Mouse (Mus musculus) liver, embryonic 12.5 days (tissue): ENCODE data around the gene Amigo1. TPM values are rescaled to one million over a fixed set of nuclear protein-coding genes. Genes with fewer than 3 reads are reported as not detected.
A peak's percentile ranks its signal among the peaks of the same experiment; 100 is the strongest.

ENCODE experiments used
- ATAC-seq: fragments of 200-750 bp; cut with Nextera tagmentation; 2 replicates; pipeline ENCODE4 v1.8.0; 2017; ENCODE audit warnings: moderate number of reproducible peaks, mild to moderate bottlenecking, moderate library complexity
- H3K27ac ChIP-seq: fragments of 300-500 bp; sonication (generic); 2 replicates; pipeline ENCODE4 v1.5.1; 2016; ENCODE audit warnings: mild to moderate bottlenecking
- H3K27me3 ChIP-seq: fragments of 300-500 bp; sonication (generic); replicated peaks from 2 replicates; pipeline ENCODE4 v1.6.1; 2016; ENCODE audit warnings: mild to moderate bottlenecking, moderate library complexity
- H3K36me3 ChIP-seq: fragments of 300-500 bp; sonication (generic); 2 replicates; pipeline ENCODE4 v1.6.1; 2016; ENCODE audit warnings: mild to moderate bottlenecking, moderate library complexity
- H3K4me1 ChIP-seq: fragments of 300-500 bp; sonication (generic); 2 replicates; pipeline ENCODE4 v1.6.1; 2016
- H3K4me2 ChIP-seq: fragments of 300-500 bp; sonication (generic); 2 replicates; pipeline ENCODE4 v1.6.1; 2016; ENCODE audit warnings: mild to moderate bottlenecking, moderate library complexity
- H3K4me3 ChIP-seq: fragments of 300-500 bp; sonication (generic); 2 replicates; pipeline ENCODE4 v1.5.1; 2016; ENCODE audit warnings: mild to moderate bottlenecking, moderate library complexity
- H3K9ac ChIP-seq: fragments of 300-500 bp; sonication (generic); 2 replicates; pipeline ENCODE4 v1.6.1; 2016; ENCODE audit warnings: mild to moderate bottlenecking, moderate library complexity
- H3K9me3 ChIP-seq: fragments of 300-500 bp; sonication (generic); replicated peaks from 2 replicates; pipeline ENCODE4 v1.6.1; 2016; ENCODE audit warnings: mild to moderate bottlenecking, moderate library complexity
- WGBS: fragments of 180-500 bp; shearing (Covaris S2); methylation state at CpG from one replicate; pipeline ENCODE4 v1.1.7; 2016; ENCODE audit not compliant: insufficient replicate concordance; 5-methylcytosine and 5-hydroxymethylcytosine counted together
- polyA plus RNA-seq: library from polyadenylated mRNA; unstranded; fragments of >200 nt; fragmentation: Nextera tagmentation; extraction: Ambion mirVana; gene quantifications from 2 replicates; pipeline ENCODE4 v1.2.1, GENCODE M21; 2016

Amigo1 gene
- polyA plus RNA-seq, 1 experiment from 2014 or later = 1.1 TPM

DNA sequence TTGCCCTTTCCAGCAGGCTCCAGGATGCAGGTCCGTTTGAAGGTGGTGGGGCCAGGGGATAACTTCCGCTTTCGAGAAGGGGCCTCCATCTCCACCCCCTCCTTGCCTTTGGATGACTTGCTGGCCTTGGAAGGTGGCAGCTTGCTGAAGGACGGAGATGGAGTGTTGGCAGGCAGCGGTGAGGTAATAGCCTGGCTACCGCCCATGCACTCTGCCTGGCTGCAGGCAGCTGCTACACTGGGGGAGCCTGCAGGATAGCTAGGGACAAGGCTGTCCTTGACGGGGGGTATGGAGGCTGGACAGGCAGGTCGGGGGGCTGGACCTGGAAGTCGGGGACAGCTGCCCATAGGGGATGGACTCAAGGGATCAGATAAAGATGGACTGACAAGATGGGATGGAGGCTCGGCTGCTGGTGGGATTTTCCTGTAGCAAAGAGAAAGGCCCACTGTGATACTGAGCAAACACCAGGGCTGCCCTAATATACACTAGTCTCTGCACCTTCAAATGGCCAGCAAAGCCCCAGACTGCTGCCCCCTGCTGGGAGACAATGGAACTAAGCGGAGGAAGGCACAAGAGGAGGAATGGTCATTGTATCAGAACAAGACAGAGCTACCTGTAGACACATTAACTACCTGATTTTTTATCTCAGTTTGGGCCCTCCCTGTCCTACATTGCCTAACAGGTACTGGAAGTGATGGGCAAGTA lies 17.6 kb downstream of the Amigo1 start:
- Histone ChIP-seq H3K4me3 (no peak overlapping the region), H3K27ac (no peak overlapping the region), H3K4me2 (no peak overlapping the region), H3K9ac (no peak overlapping the region), H3K36me3 (peaks cover 62% of the 10 kb centered on the region), H3K4me1 (peaks cover 46% of the 10 kb centered on the region), H3K27me3 (no peaks in the 10 kb centered on the region), H3K9me3 (no peaks in the 10 kb centered on the region)
- WGBS = 67% methylated on average over 11 of the region's 11 CpGs
- ATAC-seq = no peak

DNA sequence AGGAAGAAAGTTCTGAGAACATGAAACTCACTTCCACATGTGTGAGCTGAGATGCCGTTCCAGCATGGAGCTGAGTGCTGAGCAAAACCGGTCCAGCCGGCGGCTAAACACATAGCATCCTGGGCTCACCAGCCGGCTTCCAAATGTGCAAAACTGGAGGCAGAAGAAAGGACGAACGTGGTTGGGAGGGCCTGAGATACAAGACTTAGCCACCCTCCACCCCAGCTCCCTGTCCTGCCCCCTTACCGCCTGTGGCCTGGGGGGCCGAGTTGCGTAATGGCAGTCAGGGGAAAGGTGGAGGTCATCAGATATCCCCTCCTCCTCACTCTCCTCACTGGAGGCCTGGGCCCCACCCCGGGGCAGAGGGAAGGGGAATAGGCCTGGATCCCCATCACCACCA lies 18.3 kb downstream of the Amigo1 start:
- WGBS = 77% methylated on average over 11 of the region's 11 CpGs
- H3K4me3 ChIP-seq = no peak overlapping the region
- H3K27me3 ChIP-seq = no peaks in the 10 kb centered on the region
- H3K4me2 ChIP-seq = no peak overlapping the region
- H3K4me1 ChIP-seq = peaks cover 48% of the 10 kb centered on the region
- no peaks in the 10 kb centered on the region for H3K9me3 ChIP-seq
- no peak overlapping the region for H3K9ac ChIP-seq
- peaks cover 55% of the 10 kb centered on the region for H3K36me3 ChIP-seq
- no peak overlapping the region for H3K27ac ChIP-seq
- no peak for ATAC-seq

DNA sequence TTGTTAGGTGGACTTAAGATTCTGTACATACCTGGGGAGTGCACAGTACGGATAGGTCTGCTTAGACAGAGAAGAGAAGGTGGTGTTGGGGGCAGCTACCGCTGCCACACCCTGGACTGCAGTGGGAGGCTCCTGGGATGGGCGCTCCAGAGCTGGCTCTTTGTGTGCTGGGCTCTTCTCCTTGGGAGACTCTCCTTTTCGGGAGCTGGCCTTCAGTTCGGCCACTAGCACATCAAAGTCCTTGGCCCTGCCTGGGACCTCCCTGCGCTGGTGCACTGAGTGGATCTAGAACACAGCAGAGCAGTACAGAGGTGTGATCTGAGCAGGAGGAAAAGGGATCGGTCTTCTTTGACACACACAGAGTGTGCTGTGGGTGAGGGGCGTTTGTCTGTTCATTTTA lies 19.5 kb downstream of the Amigo1 start:
- H3K27ac ChIP-seq = no peak overlapping the region
- no peak overlapping the region for H3K4me3 ChIP-seq
- H3K4me1 ChIP-seq = peaks cover 46% of the 10 kb centered on the region
- WGBS = 84% methylated on average over 8 of the region's 8 CpGs
- no peak overlapping the region for H3K4me2 ChIP-seq
- H3K9ac ChIP-seq = no peak overlapping the region
- H3K36me3 ChIP-seq = peaks cover 55% of the 10 kb centered on the region
- no peak for ATAC-seq
- H3K9me3 ChIP-seq = no peaks in the 10 kb centered on the region
- H3K27me3 ChIP-seq = no peaks in the 10 kb centered on the region

DNA sequence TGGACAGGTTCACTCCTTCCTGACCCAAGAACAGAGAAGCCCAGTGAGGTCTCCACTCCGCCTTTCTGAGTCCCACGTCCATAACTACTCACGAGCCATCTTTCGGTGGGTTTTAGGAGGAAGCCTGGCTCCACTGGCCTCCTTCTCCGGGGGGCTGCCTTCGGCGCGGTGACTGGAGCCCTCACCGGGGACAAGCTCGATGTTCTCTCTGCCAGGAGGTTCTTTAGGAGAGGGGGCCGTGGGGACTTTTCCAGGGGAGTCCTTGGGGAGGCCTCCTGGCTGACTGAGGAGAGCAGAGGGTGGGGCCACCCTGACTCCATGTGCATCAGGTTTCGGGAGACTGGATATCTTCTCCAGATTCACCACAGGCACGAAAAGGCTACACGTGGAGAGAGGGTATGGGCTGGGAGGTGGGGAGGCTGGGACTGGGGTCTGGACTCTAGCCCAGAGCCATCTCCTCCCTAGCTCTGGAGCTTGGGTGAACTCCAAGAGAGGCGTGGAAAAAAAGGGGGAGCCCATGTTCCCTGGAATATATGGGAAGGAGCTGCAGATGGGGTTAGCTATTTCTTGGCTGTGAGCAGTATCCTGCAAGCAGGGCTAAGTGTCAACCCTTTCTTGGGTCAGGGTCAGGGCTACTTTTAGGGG lies 20.7 kb downstream of the Amigo1 start:
- WGBS = 84% methylated on average over 15 of the region's 15 CpGs
- Histone ChIP-seq H3K4me3 (no peak overlapping the region), H3K4me2 (no peak overlapping the region), H3K27ac (no peak overlapping the region), H3K36me3 (peaks cover 53% of the 10 kb centered on the region), H3K27me3 (0 out of 2 replicates have a peak, but pooled peaks cover 4% of the 10 kb centered on the region), H3K4me1 (peaks cover 42% of the 10 kb centered on the region), H3K9me3 (no peaks in the 10 kb centered on the region), H3K9ac (no peak overlapping the region)
- ATAC-seq = no peak

DNA sequence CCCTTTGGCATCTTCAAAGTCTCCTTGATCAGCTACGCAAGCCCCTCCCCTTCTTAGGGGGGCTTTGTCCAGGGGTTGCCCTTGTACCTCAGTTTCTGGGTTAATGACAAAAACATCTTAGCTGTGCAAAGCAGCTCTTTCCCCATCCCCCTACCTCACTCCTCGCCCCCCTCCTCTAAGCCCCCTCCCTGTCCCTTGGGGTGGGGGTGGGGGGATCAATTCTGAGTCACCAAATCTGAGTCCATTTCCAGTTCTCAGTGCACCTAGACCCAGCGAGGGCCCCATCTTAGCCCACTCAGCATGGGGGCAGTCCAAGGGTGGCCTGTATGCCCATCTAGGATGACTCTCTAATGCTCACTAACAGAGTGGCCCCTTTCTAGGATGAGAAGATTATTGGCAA lies 22.9 kb downstream of the Amigo1 start:
- Histone ChIP-seq H3K27me3 (peaks cover 11% of the 10 kb centered on the region; the same call in 1 of the 2 replicates), H3K27ac (no peak overlapping the region), H3K4me3 (0 out of 2 replicates have a peak overlapping the region, but pooled peaks have one; percentile 70), H3K4me2 (peak overlapping the region; percentile 97), H3K9ac (peak overlapping the region; percentile 76), H3K9me3 (no peaks in the 10 kb centered on the region), H3K36me3 (peaks cover 35% of the 10 kb centered on the region), H3K4me1 (peaks cover 32% of the 10 kb centered on the region)
- 77% methylated on average over 3 of the region's 3 CpGs for WGBS
- no peak for ATAC-seq

DNA sequence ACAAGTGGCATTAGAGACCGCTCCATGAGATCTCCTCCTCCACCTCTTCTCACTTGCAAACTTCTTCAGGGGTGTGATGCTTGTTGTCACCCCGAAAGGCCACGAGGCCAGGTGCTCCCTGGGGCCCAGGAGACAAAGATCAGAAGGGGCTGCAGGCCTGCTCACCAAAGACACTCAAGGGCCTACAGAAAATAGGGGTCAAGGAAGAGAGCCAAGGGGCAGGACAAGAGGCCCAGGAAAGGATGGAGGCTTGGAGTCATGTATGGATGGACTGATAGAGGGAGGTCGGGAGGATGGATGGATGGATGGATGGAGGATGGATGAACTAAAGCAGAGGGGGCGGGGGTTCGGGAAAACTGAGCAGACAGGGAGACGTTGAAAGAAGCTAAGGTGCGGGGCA lies 23.4 kb downstream of the Amigo1 start:
- peak overlapping the region; percentile 97 for H3K4me2 ChIP-seq
- 13% methylated on average over 8 of the region's 8 CpGs for WGBS

DNA sequence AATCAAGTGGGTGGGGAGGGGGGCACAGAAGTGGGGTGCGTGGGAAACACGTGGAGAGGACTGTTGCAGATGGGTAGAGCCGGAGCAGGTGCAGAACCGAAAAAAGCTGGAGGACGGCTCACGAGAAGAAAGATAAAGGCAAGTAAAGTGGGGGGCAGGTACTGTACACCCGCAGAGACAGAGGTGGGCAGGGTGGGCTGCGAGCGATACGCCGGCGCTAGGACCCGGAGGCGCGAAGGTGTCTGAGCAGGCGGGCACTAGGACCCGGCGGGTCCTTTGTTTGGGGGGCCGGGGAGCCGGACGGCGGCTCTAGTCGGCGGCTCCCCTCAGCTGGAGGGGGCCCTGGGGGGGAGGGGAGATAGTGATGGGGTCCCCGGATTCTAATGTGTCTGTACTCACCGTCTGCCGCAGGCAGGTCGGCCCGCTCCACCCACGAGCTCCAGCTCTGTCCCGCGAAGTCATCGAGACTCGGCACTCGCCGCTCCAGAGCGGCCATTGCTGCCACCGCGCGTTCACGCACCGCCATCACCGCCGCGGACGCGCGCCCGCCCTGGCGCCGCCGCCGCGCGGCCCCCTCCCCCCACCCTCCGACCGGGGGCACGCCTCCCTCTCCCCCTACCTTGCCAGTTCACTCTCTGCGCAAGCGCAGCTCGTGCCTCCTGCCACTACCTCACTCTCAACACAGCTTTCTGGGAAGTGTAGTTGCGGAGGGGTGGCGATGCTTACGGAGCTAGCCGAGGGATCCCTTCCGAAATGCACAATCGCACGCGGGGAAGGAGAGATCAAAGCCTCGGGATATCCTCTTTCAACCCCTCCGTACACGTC lies 24.0 kb downstream of the Amigo1 start:
- Histone ChIP-seq H3K9ac (peak overlapping the region; percentile 76), H3K36me3 (peaks cover 28% of the 10 kb centered on the region), H3K4me1 (peaks cover 25% of the 10 kb centered on the region), H3K4me3 (peak overlapping the region; percentile 70), H3K27me3 (peaks cover 20% of the 10 kb centered on the region), H3K4me2 (peak overlapping the region; percentile 97), H3K27ac (peak overlapping the region; percentile 71), H3K9me3 (no peaks in the 10 kb centered on the region)
- peak; percentile 93 for ATAC-seq
- WGBS = under 1% methylated on average over 66 of the region's 72 CpGs

More for the DNA sequence above, 23.4 kb downstream of the Amigo1 start:
- peaks cover 16% of the 10 kb centered on the region for H3K27me3 ChIP-seq
- peaks cover 28% of the 10 kb centered on the region for H3K4me1 ChIP-seq
- peak overlapping the region; percentile 70 for H3K4me3 ChIP-seq
- H3K36me3 ChIP-seq = peaks cover 33% of the 10 kb centered on the region
- no peak for ATAC-seq
- peak overlapping the region; percentile 76 for H3K9ac ChIP-seq
- 0 out of 2 replicates have a peak overlapping the region, but pooled peaks have one; percentile 71 for H3K27ac ChIP-seq
- no peaks in the 10 kb centered on the region for H3K9me3 ChIP-seq

DNA sequence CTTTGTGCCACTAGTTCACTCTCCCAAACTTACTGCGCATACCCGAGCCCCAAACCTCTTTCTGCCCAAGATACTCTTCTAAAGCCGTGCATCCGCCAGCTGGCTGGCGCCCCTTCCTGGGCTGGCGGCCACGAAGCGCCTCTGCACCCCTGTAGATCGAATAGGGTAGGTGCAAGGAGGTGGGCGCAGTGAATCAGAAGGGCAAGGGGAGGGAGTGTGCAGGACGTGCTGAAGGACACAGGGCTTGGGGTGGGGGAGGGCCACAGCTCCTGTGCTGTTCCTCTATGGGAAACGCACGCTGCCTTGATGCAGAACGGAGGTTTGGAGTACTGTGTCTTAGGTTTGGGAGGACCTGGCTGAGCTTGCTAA lies 24.6 kb downstream of the Amigo1 start, which contains the start of gene Atxn7l2:
Atxn7l2 (minus strand) TSS at position 164 of the 369 bp plus-strand sequence.
- peaks cover 25% of the 10 kb centered on the region for H3K4me1 ChIP-seq
- H3K27ac ChIP-seq = peak within 1 kb of the TSS; percentile 71
- H3K36me3 ChIP-seq = peaks cover 22% of the 10 kb centered on the region
- H3K27me3 ChIP-seq = peaks cover 21% of the 10 kb centered on the region
- H3K9ac ChIP-seq = peak within 1 kb of the TSS; percentile 76
- ATAC-seq = peak; percentile 68
- H3K4me2 ChIP-seq = peak within 1 kb of the TSS; percentile 97
- WGBS = under 1% methylated on average over 14 of the region's 14 CpGs
- H3K4me3 ChIP-seq = peak within 1 kb of the TSS; percentile 70
- H3K9me3 ChIP-seq = no peaks in the 10 kb centered on the region

DNA sequence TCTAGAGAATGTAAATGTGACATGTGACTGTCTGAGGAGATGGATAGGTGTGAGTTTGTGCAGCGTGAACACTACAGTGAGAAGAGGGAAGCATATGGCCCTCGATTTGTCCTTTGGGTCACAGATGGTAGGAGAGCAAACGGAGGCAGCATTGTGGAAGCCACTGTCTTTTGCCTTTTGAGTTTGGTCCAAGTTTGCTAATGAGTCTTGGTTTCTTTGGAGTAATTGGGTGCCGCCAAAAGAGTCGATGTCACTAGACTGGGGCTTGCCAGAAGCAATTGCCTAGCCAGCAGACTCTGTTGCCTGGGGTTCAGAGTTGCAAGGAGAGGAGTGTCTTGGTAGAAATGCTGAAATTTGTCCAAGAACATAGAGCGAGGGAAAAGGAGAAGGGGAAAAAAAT lies 25.7 kb downstream of the Amigo1 start:
- no peaks in the 10 kb centered on the region for H3K9me3 ChIP-seq
- H3K27me3 ChIP-seq = peaks cover 32% of the 10 kb centered on the region
- H3K27ac ChIP-seq = no peak overlapping the region
- no peak overlapping the region for H3K9ac ChIP-seq
- H3K4me3 ChIP-seq = no peak overlapping the region
- H3K4me2 ChIP-seq = no peak overlapping the region
- WGBS = 75% methylated on average over 6 of the region's 6 CpGs
- H3K4me1 ChIP-seq = peaks cover 25% of the 10 kb centered on the region
- peaks cover 11% of the 10 kb centered on the region for H3K36me3 ChIP-seq
- no peak for ATAC-seq

DNA sequence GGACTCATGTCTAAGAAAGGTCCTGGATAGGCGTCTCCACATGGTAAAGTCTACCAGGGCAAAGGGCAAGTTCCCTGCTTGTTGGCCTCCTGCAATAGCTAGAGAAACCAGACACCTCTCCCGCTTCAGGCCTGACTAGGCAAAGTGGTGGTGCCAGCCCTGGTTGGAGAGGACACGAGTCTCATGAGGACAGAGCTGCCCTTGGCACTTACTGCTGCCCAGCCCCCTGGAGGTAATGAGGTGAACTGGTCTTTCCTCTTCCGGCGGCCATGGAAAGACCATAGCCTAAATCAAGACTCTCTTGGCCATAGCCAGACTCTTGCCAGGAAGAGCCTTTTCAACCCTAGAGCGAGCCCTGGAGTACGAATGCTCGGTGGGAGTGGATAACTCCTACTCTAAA lies 26.3 kb downstream of the Amigo1 start:
- peaks cover 5% of the 10 kb centered on the region; the same call in 1 of the 2 replicates for H3K36me3 ChIP-seq
- no peak overlapping the region for H3K4me2 ChIP-seq
- 71% methylated on average over 8 of the region's 8 CpGs for WGBS
- H3K27me3 ChIP-seq = peaks cover 35% of the 10 kb centered on the region
- no peaks in the 10 kb centered on the region for H3K9me3 ChIP-seq
- ATAC-seq = no peak
- no peak overlapping the region for H3K27ac ChIP-seq
- no peak overlapping the region for H3K4me3 ChIP-seq
- no peak overlapping the region for H3K9ac ChIP-seq
- peaks cover 25% of the 10 kb centered on the region for H3K4me1 ChIP-seq

DNA sequence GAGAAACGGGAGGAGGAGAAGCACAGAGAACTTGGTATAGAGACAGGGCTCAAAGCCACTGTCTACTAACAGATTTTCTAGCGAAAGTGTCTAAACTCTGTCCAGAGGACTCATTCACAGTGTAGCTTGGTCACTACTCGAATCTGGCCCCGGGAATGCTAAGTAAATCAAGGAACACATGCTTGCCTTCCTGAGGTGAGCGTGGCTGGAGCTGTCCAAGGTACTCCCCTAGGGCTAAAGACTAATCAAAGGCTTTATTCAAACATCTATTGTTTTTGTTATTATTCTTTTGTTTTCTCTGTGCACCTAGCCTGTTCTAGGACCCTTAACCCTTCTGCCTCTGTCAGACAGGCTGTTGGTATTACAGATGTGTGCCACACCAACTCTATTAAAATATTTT lies 28.6 kb downstream of the Amigo1 start:
- WGBS = 15% methylated on average over 5 of the region's 5 CpGs
- Histone ChIP-seq H3K9me3 (no peaks in the 10 kb centered on the region), H3K27me3 (peaks cover 55% of the 10 kb centered on the region), H3K4me2 (no peak overlapping the region), H3K36me3 (no peaks in the 10 kb centered on the region), H3K4me3 (no peak overlapping the region), H3K9ac (no peak overlapping the region), H3K4me1 (peaks cover 8% of the 10 kb centered on the region), H3K27ac (no peak overlapping the region)
- no peak for ATAC-seq

DNA sequence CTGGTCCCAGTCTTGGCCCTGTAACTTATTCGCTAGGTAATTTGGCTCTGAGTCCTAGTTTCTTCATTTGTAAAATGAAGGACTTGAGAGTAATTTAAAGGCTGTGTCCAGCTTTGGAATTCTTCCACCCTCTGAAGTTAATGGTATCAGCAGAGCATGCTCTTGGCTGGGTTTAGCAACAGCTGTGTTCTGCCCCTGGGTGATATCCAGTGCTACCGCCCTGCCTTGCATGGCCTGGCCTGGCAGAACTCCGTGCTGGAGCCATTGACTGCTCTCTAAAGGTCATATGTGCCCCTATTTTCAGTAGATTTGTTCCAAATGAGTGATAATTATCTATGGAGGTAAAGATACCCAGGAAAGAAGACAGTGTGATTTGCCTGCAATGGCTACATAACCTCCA lies 34.5 kb downstream of the Amigo1 start:
- no peak overlapping the region for H3K4me2 ChIP-seq
- no peak overlapping the region for H3K27ac ChIP-seq
- H3K4me1 ChIP-seq = no peaks in the 10 kb centered on the region
- no peak overlapping the region for H3K4me3 ChIP-seq
- H3K9me3 ChIP-seq = no peaks in the 10 kb centered on the region
- H3K9ac ChIP-seq = no peak overlapping the region
- ATAC-seq = no peak
- WGBS = 53% methylated on average over 3 of the region's 3 CpGs
- peaks cover 91% of the 10 kb centered on the region for H3K27me3 ChIP-seq
- no peaks in the 10 kb centered on the region for H3K36me3 ChIP-seq
